Mouse (Mus musculus): ENCODE measurements at regions not wholly inside any gene's neighbourhood (a gene's known extent, or its start where the extent isn't known, plus 50 kb on each side); places are given as distances from the start of the nearest gene placed in this dataset.

- no peak for TF ChIP-seq CTCF (IDR thresholded peaks at IDR 0.05; ENCODE audit: low read depth)
- no peak for TF ChIP-seq EP300 (IDR thresholded peaks at IDR 0.05; ENCODE audit: low read depth)
Measured at GRCm38 (mm10) chrX:7469801-7470200, 94.2 kb upstream of the Usp27x start.
